Mouse (Mus musculus) frontal cortex, adult (tissue): ENCODE results near the gene Mfng.

Experiments
- ATAC-seq: cut with Nextera tagmentation; 2 replicates; pipeline ENCODE4 v1.9.2; 2017; ENCODE audit warnings: mild to moderate bottlenecking, moderate library complexity, mixed read lengths; ENCODE audit not compliant: low TSS enrichment

The Mfng gene

DNA sequence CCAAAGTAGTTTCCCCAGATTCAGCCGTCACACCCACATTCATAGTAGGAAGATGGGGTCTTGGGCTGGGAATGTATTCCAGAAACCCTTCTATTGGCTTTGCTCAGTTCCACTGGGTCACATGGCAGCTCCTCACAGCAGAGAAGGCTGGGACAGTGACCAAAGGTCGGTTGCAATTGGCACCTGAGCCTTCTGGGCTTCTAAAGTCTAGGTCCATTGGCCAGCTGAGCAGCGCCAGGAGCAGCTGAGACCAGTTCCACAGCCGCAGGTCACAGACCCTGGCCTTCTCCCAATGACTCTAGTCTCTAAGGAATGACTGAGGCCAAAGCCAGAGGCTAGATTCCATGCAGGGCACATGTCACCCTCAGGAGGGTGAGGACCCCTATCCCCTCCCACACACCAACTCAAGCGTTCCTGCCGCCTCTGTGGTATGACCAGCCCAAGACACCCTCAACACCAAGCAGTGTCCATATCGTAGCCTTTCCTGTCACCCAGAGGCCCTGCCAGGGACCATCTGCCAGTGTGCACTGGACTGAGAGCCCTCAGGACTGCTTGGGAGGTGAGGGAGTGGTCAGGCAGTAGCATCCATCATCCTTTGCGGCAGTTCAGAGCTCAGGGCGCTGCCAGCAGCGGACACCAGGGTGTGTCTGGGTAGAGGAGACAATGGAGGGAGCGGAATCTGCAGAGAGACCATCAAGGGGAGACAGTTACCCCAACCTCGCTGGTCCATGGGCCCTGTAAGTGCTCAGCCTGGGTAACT is 17.1 kb downstream of the Mfng start:
- ATAC-seq = no peak

DNA sequence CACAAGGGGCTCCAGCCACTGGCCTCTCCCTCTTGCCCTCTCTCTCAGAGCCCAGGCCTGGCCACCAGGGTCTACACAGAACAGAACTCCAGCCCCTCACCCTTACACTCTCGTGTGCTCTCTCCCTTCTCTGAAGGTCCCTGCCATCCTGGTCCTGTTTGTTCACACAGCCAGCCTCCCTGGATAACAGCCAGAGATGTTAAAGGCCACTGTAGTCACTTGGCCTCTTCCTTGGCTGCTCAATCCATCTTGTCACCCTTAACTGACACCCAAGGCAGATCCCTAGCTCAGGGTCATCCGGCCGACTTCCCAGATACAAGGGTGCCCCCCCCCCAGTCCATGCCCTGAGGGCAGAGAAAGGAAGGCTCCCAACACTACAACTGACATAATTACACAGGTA is 18.0 kb downstream of the Mfng start:
- no peak for ATAC-seq

DNA sequence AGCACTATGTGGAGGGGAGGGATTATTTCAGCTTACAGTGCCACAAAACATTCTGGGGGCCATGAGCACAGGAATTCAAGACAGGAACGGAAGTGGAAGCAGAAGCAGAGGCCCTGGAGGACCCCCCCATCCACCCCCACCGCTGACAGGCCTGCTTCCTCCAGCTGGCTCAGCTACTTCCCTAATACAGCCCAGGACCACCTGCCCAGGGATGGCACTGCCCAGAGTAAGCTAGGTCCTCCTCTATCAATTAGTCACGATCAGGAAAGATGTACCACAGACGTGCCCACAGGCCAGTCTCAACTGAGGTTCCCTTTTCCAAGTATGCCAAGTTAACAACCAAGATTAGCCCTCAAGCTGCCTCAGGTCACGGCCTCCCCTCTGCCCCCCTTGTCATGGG is 19.1 kb downstream of the Mfng start:
- ATAC-seq = no peak

DNA sequence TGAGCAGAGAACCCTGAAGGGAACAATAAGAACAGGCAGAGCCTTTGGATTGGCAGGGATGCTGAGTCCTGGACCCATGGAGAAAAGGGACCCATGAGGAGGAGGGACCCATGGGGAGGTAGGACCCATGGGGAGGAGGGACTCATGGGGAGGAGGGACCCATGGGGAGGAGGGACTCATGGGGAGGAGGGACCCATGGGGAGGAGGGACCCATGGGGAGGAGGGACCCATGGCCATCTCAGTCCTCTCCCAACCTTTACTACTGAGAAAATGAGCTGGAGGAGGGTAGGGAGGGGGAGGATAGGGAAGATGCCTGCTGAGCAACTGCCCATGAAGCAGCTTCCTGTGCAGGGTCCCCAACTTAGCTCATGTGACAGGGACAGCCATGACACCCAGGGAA is 20.3 kb downstream of the Mfng start:
- ATAC-seq = no peak

DNA sequence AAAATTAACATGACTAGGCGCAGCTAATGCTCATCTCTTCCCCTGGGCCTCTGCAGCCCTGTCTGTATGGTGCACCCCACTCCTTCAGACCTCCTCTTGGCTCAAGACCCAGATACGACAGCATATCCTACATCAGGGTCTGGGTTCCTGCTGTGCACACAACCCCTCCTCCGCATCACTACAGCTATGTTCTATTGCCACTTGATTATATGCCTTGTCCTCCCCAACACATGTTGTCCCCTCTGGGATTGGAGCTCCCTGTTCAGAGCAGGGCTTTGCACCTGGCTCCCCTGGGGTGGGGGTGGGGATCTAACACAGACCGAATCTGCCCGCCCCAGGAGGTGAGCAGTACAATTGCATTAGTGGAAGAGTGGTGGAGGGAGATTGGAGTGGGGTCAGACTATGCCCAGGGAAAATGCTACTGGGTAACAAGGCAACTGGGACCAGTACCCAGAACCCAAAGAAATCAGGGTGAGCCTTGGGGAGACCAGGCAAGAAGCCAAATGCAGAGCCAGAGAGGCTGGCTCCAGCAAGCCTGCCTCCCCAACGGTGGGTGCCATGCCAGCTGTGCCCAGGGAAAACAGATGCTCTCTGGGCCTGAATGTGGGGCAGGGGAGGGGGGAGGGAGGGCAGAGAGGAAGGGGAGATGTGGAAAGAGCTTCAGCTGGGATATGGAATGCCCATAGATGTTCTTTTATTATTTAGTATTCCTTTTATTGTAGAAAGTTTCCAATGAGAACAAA is 22.5 kb downstream of the Mfng start:
- ATAC-seq = no peak

GRCm38 (mm10) chr15:78749855-78750254 is 23.4 kb downstream of the Mfng start:
- no peak for ATAC-seq

- peak; percentile 73; the same call in 1 of the 2 replicates for ATAC-seq
Observed at GRCm38 (mm10) chr15:78744206-78744605, 29.1 kb downstream of the Mfng start.

- no peak for ATAC-seq
Observed at GRCm38 (mm10) chr15:78742831-78743230, 30.4 kb downstream of the Mfng start.

DNA sequence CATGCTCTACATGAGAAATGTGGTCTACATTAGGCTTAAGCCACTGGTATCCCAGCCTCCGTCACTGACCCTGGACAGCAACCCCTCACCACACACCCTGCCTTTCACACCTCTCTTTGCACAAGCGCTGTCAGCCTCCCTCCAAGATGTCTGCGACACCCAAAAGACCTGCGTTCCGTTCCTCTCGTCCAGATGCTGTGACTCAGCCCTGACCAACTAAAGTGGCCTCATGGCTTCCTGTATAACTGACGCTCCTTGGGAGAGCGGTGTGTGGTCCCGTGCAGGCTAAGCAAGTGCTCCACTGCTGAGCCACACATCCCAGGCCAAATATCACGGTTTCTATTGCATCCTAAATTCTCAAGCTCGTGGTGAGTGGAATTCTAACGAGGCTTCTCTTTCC is 32.6 kb downstream of the Mfng start:
- ATAC-seq = no peak

DNA sequence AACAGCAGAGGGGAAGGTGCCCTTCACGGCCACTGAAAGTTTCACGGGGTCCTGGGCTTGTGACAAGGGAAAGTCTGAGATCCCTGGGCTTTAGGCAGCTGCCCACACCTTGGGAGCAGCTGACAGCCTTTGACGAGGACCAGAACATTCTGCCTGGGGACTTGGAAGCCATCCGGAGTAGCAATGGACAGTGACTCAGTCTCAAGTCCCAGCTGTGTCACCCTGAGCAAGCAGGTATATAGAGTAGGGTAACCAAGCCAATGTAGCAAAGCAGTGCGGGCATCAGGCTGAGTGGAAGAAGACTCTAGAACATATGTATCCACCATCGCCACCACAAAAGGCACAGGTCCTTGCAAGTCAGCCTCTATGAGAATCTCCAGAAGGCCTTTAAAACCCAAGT is 36.1 kb downstream of the Mfng start:
- no peak; the same call in 1 of the 2 replicates for ATAC-seq

GRCm38 (mm10) chr15:78736681-78737100 is 36.6 kb downstream of the Mfng start:
- ATAC-seq = no peak

DNA sequence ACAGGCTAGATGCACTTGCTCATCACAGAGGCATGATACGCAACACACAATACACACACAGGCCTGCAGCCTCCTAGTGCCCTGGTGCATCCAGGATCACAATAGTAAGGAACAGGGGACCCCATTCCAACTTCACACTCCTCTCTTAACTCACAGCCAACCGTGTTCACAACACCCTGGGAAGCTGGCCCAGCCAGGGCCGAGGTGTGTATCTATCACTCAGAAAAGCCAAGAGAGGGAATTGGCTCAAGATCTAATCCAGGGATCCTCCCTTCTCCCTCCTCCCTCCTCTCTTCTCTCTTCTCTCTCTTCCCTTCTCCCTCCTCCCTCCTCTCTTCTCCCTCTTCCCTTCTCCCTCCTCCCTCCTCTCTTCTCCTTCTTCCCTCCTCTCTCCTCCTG is 37.1 kb downstream of the Mfng start:
- no peak for ATAC-seq

GRCm38 (mm10) chr15:78735431-78736180 is 37.7 kb downstream of the Mfng start:
- ATAC-seq = peak; percentile 44; the same call in 1 of the 2 replicates

GRCm38 (mm10) chr15:78731830-78732229 is 41.4 kb downstream of the Mfng start:
- no peak for ATAC-seq

GRCm38 (mm10) chr15:78730315-78731049 is 42.8 kb downstream of the Mfng start:
- ATAC-seq = no peak

DNA sequence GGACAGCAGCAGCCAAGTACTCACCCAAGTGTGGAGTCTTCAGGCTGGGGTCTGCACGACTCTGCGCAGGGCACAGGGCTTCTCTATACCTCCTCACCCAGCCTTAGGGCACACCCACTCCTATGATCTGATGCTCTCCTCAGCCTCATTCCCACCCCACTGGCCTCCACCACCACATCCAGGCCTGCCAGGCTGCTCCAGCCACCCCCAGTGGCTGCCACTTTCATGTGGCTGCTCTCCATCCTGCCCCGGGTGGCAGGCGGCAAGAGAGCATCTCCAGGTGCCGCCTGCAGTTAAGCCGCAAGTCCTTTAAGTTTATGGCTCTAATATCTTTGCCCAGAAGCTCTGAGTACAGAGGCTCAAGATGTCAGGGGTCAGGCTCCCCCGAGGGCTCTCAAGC is 46.6 kb downstream of the Mfng start:
- no peak for ATAC-seq

DNA sequence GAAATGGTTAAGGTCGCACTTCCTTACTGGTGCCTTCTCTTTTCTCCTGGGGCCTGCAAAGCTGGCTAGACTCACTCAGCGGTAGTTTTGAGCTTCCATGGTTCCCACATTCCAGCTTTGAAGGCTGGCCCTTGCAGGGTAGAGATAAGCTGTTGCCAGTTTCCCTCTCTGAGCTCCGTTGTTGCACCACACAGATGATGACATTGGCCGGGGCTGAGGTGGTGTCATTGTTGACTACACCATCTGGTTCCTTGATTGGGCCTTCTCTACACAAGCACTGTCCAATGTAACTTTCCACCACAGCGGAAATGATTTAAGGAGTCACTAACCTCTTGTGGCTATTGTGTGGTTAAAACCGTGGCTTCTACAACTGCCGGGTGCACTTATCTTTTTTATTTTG is 52.7 kb downstream of the Mfng start:
- ATAC-seq = no peak

- ATAC-seq = no peak
Observed at GRCm38 (mm10) chr15:78720094-78720493, 53.2 kb downstream of the Mfng start.

- peak; percentile 35; the same call in 1 of the 2 replicates for ATAC-seq
Observed at GRCm38 (mm10) chr15:78719416-78719815, 53.9 kb downstream of the Mfng start.

- ATAC-seq = peak; percentile 31
Observed at GRCm38 (mm10) chr15:78718290-78719250, 54.7 kb downstream of the Mfng start, which contains the start of gene Elfn2. Gene Elfn2, minus strand, starts transcription at chr15:78718771.
